Comparison of ENCODE assay signal across 8 mouse cellular contexts in the genomic region with DNA sequence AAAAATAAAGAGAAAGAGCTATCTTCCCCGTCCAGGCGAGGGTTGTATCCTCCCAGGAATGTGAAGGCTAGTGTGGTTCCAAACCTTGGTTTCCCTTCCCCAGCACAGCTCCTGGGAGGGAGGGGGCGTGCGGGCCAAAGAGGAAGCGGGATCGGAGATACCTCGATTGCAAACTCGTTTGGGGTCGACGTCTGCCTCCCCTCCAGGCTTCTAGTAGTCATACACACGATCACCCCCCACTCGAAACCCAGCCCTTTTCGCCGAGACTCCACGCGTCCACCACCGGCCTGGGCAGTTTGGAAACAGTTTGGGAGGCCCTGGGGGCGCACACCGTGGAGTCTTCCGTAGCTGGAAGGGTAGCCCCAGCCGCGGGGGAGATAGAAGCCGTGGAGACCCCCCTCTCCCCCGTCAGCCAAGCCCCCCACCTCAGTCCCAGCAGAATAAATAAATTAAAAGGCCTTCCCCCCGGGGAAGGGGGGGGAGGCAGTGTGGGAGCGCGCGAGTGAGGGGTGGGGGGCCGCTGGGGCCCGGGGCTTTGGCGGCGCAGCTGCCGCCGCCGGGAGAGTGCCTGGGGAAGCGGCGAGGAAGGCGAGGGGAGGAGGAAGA. TPM values are rescaled to one million over a fixed set of nuclear protein-coding genes. Genes with fewer than 3 reads are reported as not detected.
A peak's percentile ranks its signal among the peaks of the same experiment; 100 is the strongest.
DNase-seq lines count a peak whose midpoint lies in the region; ATAC-seq lines count a peak whose summit lies in the region.

No protein-coding gene starts in this region.

- H3K9ac ChIP-seq in embryonic facial prominence, embryonic 15.5 days = peak overlapping the region; percentile 99
- peak overlapping the region; percentile 100 for H3K9ac ChIP-seq in hindbrain, embryonic 14.5 days
- H3K9ac ChIP-seq in liver, embryonic 16.5 days (ENCODE audit: low read depth, low read length) = peak overlapping the region; percentile 98
- H3K9ac ChIP-seq in neural tube, embryonic 13.5 days = peak overlapping the region; percentile 100

- H3K27me3 ChIP-seq in embryonic facial prominence, embryonic 15.5 days = no peaks in the 10 kb centered on the region
- no peaks in the 10 kb centered on the region for H3K27me3 ChIP-seq in hindbrain, embryonic 14.5 days (ENCODE audit: control insufficient read depth, insufficient read depth, low read length)
- no peaks in the 10 kb centered on the region for H3K27me3 ChIP-seq in liver, embryonic 16.5 days (ENCODE audit: control insufficient read depth, insufficient read depth, low read depth, low read length)
- H3K27me3 ChIP-seq in neural tube, embryonic 13.5 days = no peaks in the 10 kb centered on the region

- WGBS in embryonic facial prominence, embryonic 15.5 days = under 1% methylated on average over 37 of the region's 38 CpGs
- 0% methylated on average over 30 of the region's 38 CpGs for WGBS in hindbrain, embryonic 14.5 days
- under 1% methylated on average over 25 of the region's 38 CpGs for WGBS in liver, embryonic 16.5 days (ENCODE audit: insufficient replicate concordance)
- WGBS in neural tube, embryonic 13.5 days = under 1% methylated on average over 30 of the region's 38 CpGs

- H3K4me2 ChIP-seq in embryonic facial prominence, embryonic 15.5 days (replicated peaks) = peak overlapping the region; percentile 97
- H3K4me2 ChIP-seq in hindbrain, embryonic 14.5 days (replicated peaks) = peak overlapping the region; percentile 100
- H3K4me2 ChIP-seq in liver, embryonic 16.5 days (ENCODE audit: low read depth, low read length) = peak overlapping the region; percentile 100
- H3K4me2 ChIP-seq in neural tube, embryonic 13.5 days = peak overlapping the region; percentile 100

- H3K4me3 ChIP-seq in embryonic facial prominence, embryonic 15.5 days (replicated peaks) = peak overlapping the region; percentile 85
- H3K4me3 ChIP-seq in hindbrain, embryonic 14.5 days (replicated peaks; ENCODE audit: low read length) = peak overlapping the region; percentile 91
- H3K4me3 ChIP-seq in liver, embryonic 16.5 days (ENCODE audit: low read depth, low read length) = peak overlapping the region; percentile 91
- peak overlapping the region; percentile 95 for H3K4me3 ChIP-seq in neural tube, embryonic 13.5 days

- peak; percentile 67 to 72 for DNase-seq in lung, adult 18-20 months
- DNase-seq in lung, postnatal 25 days (ENCODE audit: low spot score) = no peak
- DNase-seq in adrenal gland, postnatal 14 days = peak; percentile 76
- no peak for DNase-seq in hindbrain, embryonic 14.5 days (ENCODE audit: low spot score)
- no peak for DNase-seq in layer of hippocampus, adult 9-11 months

- peaks cover 45% of the 10 kb centered on the region for H3K4me1 ChIP-seq in embryonic facial prominence, embryonic 15.5 days
- H3K4me1 ChIP-seq in hindbrain, embryonic 14.5 days (replicated peaks; ENCODE audit: control insufficient read depth, insufficient read depth, low read length) = peaks cover 32% of the 10 kb centered on the region
- H3K4me1 ChIP-seq in liver, embryonic 16.5 days (ENCODE audit: control insufficient read depth, low read depth, low read length) = peaks cover 56% of the 10 kb centered on the region
- H3K4me1 ChIP-seq in neural tube, embryonic 13.5 days (replicated peaks) = peaks cover 53% of the 10 kb centered on the region

- H3K27ac ChIP-seq in embryonic facial prominence, embryonic 15.5 days (replicated peaks) = peak overlapping the region; percentile 100
- H3K27ac ChIP-seq in hindbrain, embryonic 14.5 days = peak overlapping the region; percentile 99
- peak overlapping the region; percentile 98 for H3K27ac ChIP-seq in liver, embryonic 16.5 days (ENCODE audit: low read length)
- peak overlapping the region; percentile 100 for H3K27ac ChIP-seq in neural tube, embryonic 13.5 days (replicated peaks)

- H3K36me3 ChIP-seq in embryonic facial prominence, embryonic 15.5 days = peaks cover 9% of the 10 kb centered on the region
- peaks cover 16% of the 10 kb centered on the region for H3K36me3 ChIP-seq in hindbrain, embryonic 14.5 days (replicated peaks; ENCODE audit: control insufficient read depth, insufficient read depth)
- peaks cover 4% of the 10 kb centered on the region for H3K36me3 ChIP-seq in liver, embryonic 16.5 days (ENCODE audit: control insufficient read depth, insufficient read depth)
- peaks cover 21% of the 10 kb centered on the region for H3K36me3 ChIP-seq in neural tube, embryonic 13.5 days

- H3K9me3 ChIP-seq in embryonic facial prominence, embryonic 15.5 days (replicated peaks) = no peaks in the 10 kb centered on the region
- H3K9me3 ChIP-seq in hindbrain, embryonic 14.5 days (ENCODE audit: control insufficient read depth, low read length) = no peaks in the 10 kb centered on the region
- no peaks in the 10 kb centered on the region for H3K9me3 ChIP-seq in liver, embryonic 16.5 days (replicated peaks; ENCODE audit: control insufficient read depth, low read length)
- no peaks in the 10 kb centered on the region for H3K9me3 ChIP-seq in neural tube, embryonic 13.5 days

- no peak for ATAC-seq in embryonic facial prominence, embryonic 15.5 days (ENCODE audit: insufficient number of reproducible peaks, low FRiP score, low TSS enrichment, low read depth)
- ATAC-seq in hindbrain, embryonic 14.5 days (ENCODE audit: low FRiP score) = no peak; the same call in 1 of the 2 replicates
- ATAC-seq in liver, embryonic 16.5 days (ENCODE audit: low read depth) = no peak
- peak; percentile 22 for ATAC-seq in neural tube, embryonic 13.5 days (ENCODE audit: low read depth)

RNA-seq across cellular contexts. Expression of gene Setd1b, which starts 0.3 kb away (rescaled TPM):
- total RNA-seq in adrenal gland, postnatal 14 days (2021) = 25.5 and 29.7 TPM in 2 replicates
- 11.4 TPM in 2 replicates for polyA plus RNA-seq in embryonic facial prominence, embryonic 15.5 days (2015; fragmentation: Nextera tagmentation; extraction: Ambion mirVana)
- 12.6 and 12.7 TPM in 2 replicates for polyA plus RNA-seq in hindbrain, embryonic 14.5 days (2014; fragmentation: Nextera tagmentation; extraction: Ambion mirVana)
- 3.5 and 4.1 TPM in 2 replicates for polyA plus RNA-seq in liver, embryonic 16.5 days (2015; fragmentation: Nextera tagmentation; extraction: Ambion mirVana)
- polyA plus RNA-seq in neural tube, embryonic 13.5 days (2015; fragmentation: Nextera tagmentation; extraction: Ambion mirVana) = 11.5 and 13.1 TPM in 2 replicates

RNA-seq across cellular contexts. Expression of gene Rhof, which starts 9.2 kb away (rescaled TPM):
- total RNA-seq in adrenal gland, postnatal 14 days (2021) = 0.89 and 4.2 TPM in 2 replicates
- polyA plus RNA-seq in embryonic facial prominence, embryonic 15.5 days (2015; fragmentation: Nextera tagmentation; extraction: Ambion mirVana) = 5.4 and 6.4 TPM in 2 replicates
- polyA plus RNA-seq in hindbrain, embryonic 14.5 days (2014; fragmentation: Nextera tagmentation; extraction: Ambion mirVana) = 13.0 and 17.5 TPM in 2 replicates
- polyA plus RNA-seq in liver, embryonic 16.5 days (2015; fragmentation: Nextera tagmentation; extraction: Ambion mirVana) = 1.7 and 2.3 TPM in 2 replicates
- 4.2 and 4.4 TPM in 2 replicates for polyA plus RNA-seq in neural tube, embryonic 13.5 days (2015; fragmentation: Nextera tagmentation; extraction: Ambion mirVana)

RNA-seq across cellular contexts. Expression of gene Psmd9, which starts 27.6 kb away (rescaled TPM):
- 25.6 and 28.6 TPM in 2 replicates for total RNA-seq in adrenal gland, postnatal 14 days (2021)
- 92.3 and 95.4 TPM in 2 replicates for polyA plus RNA-seq in embryonic facial prominence, embryonic 15.5 days (2015; fragmentation: Nextera tagmentation; extraction: Ambion mirVana)
- polyA plus RNA-seq in hindbrain, embryonic 14.5 days (2014; fragmentation: Nextera tagmentation; extraction: Ambion mirVana) = 59.1 and 66.8 TPM in 2 replicates
- polyA plus RNA-seq in liver, embryonic 16.5 days (2015; fragmentation: Nextera tagmentation; extraction: Ambion mirVana) = 63.8 and 73.2 TPM in 2 replicates
- 66.9 and 67.9 TPM in 2 replicates for polyA plus RNA-seq in neural tube, embryonic 13.5 days (2015; fragmentation: Nextera tagmentation; extraction: Ambion mirVana)

RNA-seq across cellular contexts. Expression of gene Hpd, which starts 40.9 kb away (rescaled TPM):
- 9.9 and 203 TPM in 2 replicates for total RNA-seq in adrenal gland, postnatal 14 days (2021)
- polyA plus RNA-seq in embryonic facial prominence, embryonic 15.5 days (2015; fragmentation: Nextera tagmentation; extraction: Ambion mirVana) = not detected in 2 replicates
- polyA plus RNA-seq in hindbrain, embryonic 14.5 days (2014; fragmentation: Nextera tagmentation; extraction: Ambion mirVana) = not detected in 2 replicates
- 110 and 129 TPM in 2 replicates for polyA plus RNA-seq in liver, embryonic 16.5 days (2015; fragmentation: Nextera tagmentation; extraction: Ambion mirVana)
- polyA plus RNA-seq in neural tube, embryonic 13.5 days (2015; fragmentation: Nextera tagmentation; extraction: Ambion mirVana) = not detected in 2 replicates

Comparison
In these comparisons a context has a peak if more than half of its experiments do, and no peak if none do; other contexts are left out.
1. DNase-seq: peak in lung, adult 18-20 months (2 of 2) and adrenal gland, postnatal 14 days (single experiment); none in lung, postnatal 25 days (single experiment), hindbrain, embryonic 14.5 days (single experiment) and layer of hippocampus, adult 9-11 months (single experiment).
2. Peak in every context shown above with its lines, with median percentiles within 50 percentile points of each other: H3K27ac ChIP-seq, H3K4me2 ChIP-seq, H3K4me3 ChIP-seq and H3K9ac ChIP-seq.